Mouse (Mus musculus) heart, embryonic 14.5 days (tissue): ENCODE measurements at regions not wholly inside any gene's neighbourhood (a gene's known extent, or its start where the extent isn't known, plus 50 kb on each side); places are given as distances from the start of the nearest gene placed in this dataset.

Experiments used
- ATAC-seq: fragments of 200-750 bp; cut with Nextera tagmentation; 2 replicates; pipeline ENCODE4 v1.8.0; 2017; ENCODE audit warnings: low read depth, moderate TSS enrichment; ENCODE audit not compliant: insufficient number of reproducible peaks, insufficient read depth, low FRiP score
- H3K27ac ChIP-seq, 2 experiments: fragments of 200-500 bp in 1 of 2; fragments of 300-500 bp in 1 of 2; sonication (generic) in 1 of 2; replicated peaks in 1 of 2; 2 replicates each; pipeline ENCODE4 v1.5.1; 2012 to 2014; ENCODE audit warnings: low read depth in 2 of 2, low read length in 2 of 2, control low read depth in 1 of 2, mild to moderate bottlenecking in 1 of 2, mixed read lengths in 1 of 2; ENCODE audit not compliant: control insufficient read depth in 1 of 2, insufficient read depth in 1 of 2
- H3K27me3 ChIP-seq: fragments of 300-500 bp; sonication (generic); 2 replicates; pipeline ENCODE4 v1.6.1; 2014; ENCODE audit warnings: mild to moderate bottlenecking, low read length, control low read depth; ENCODE audit not compliant: control insufficient read depth, insufficient read depth
- H3K36me3 ChIP-seq: fragments of 300-500 bp; sonication (generic); 2 replicates; pipeline ENCODE4 v1.6.1; 2014; ENCODE audit warnings: mild to moderate bottlenecking, control low read depth, low read length, mixed read lengths; ENCODE audit not compliant: control insufficient read depth, insufficient read depth
- H3K4me1 ChIP-seq, 2 experiments: fragments of 200-500 bp in 1 of 2; fragments of 300-500 bp in 1 of 2; sonication (generic) in 1 of 2; 2 replicates each; pipeline ENCODE4 v1.6.1; 2012 to 2014; ENCODE audit warnings: low read length in 2 of 2, control low read depth in 1 of 2, mixed read lengths in 1 of 2; ENCODE audit not compliant: control insufficient read depth in 2 of 2, insufficient read depth in 2 of 2
- H3K4me2 ChIP-seq: fragments of 300-500 bp; sonication (generic); 2 replicates; pipeline ENCODE4 v1.6.1; 2014; ENCODE audit warnings: mild to moderate bottlenecking, low read length
- H3K4me3 ChIP-seq, 2 experiments: fragments of 200-500 bp in 1 of 2; fragments of 300-500 bp in 1 of 2; sonication (generic) in 1 of 2; 2 replicates each; pipeline ENCODE4 v1.5.1; 2012 to 2014; ENCODE audit warnings: low read length in 2 of 2, mild to moderate bottlenecking in 2 of 2, control low read depth in 1 of 2, low read depth in 1 of 2, moderate library complexity in 1 of 2; ENCODE audit not compliant: control insufficient read depth in 1 of 2, insufficient read depth in 1 of 2
- H3K9ac ChIP-seq: fragments of 300-500 bp; sonication (generic); 2 replicates; pipeline ENCODE4 v1.6.1; 2014; ENCODE audit warnings: mild to moderate bottlenecking, low read length
- H3K9me3 ChIP-seq: fragments of 300-500 bp; sonication (generic); 2 replicates; pipeline ENCODE4 v1.6.1; 2016; ENCODE audit warnings: low read length, control low read depth; ENCODE audit not compliant: control insufficient read depth
- WGBS: fragments of 180-500 bp; shearing (Covaris S2); extraction: QIAGEN DNeasy Blood & Tissue Kit; methylation state at CpG from one replicate; pipeline ENCODE4 v1.1.7; 2014; 5-methylcytosine and 5-hydroxymethylcytosine counted together

- ATAC-seq, result no peak
- Histone ChIP-seq H3K9ac (no peak overlapping the region), H3K4me1 (peaks cover 0 to 6% of the 10 kb centered on the region in 2 experiments; a peak in 1 of 4 replicates), H3K27me3 (peaks cover 91% of the 10 kb centered on the region), H3K9me3 (no peaks in the 10 kb centered on the region), H3K4me2 (no peak overlapping the region), H3K4me3 (no peak overlapping the region), H3K36me3 (no peaks in the 10 kb centered on the region), H3K27ac (no peak overlapping the region)
- 46% methylated on average over 5 of the region's 5 CpGs for WGBS
Observed at GRCm38 (mm10) chr13:94708786-94709185, 79.9 kb upstream of the Tbca start.

DNA sequence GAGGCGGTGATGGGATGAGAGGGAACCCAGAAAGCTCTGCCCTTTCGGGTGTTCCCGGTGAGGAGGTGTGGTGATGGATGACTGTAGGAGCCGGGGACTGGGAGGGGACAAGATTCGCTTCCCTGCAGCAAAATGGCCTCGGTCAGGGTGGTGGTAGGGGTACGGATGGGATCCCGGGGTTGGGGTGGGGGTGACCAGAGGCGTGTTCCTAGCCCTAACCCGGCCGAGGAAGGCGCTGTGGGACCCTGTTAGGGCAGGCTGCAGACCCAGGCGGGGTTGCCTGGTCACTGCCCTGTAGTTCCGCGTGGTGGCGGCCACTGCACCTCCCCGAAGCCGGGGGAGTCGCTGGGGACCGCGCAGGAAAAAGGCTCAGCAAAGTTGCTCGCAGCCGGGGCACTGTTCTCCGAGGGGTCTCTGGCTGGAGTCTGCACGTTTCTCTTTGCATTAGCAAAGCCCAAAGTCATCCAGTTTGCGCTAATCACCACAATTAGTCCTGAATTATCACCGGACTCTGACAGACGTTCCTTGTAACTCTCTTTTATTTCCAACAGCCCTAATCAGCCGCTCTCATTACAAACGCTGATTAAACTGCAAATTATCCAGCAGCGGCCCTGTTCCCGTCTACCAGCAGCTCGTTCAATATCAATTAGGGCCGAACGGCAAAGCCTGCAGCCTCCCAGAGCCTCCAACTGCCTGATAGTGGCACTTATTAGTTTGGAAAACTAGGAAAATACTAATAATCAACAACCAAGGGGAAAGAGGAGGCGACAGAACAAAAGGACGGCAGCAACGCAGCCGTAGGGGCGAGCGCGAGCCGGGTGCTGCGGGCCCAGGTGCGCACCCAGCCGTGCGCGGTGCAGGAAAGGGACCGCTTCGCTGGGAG lies 78.8 kb upstream of the Tbca start:
- peak overlapping the region; percentile 97 for H3K4me2 ChIP-seq
- peaks cover 86% of the 10 kb centered on the region for H3K27me3 ChIP-seq
- peak; percentile 50; the same call in 1 of the 2 replicates for ATAC-seq
- H3K9me3 ChIP-seq, result no peaks in the 10 kb centered on the region
- no peak overlapping the region for H3K27ac ChIP-seq
- peak overlapping the region; percentile 38 to 56 for H3K4me3 ChIP-seq
- WGBS, result 1% methylated on average over 50 of the region's 50 CpGs
- no peaks in the 10 kb centered on the region for H3K36me3 ChIP-seq
- H3K9ac ChIP-seq, result peak overlapping the region; percentile 71
- H3K4me1 ChIP-seq, result peaks cover 0 to 6% of the 10 kb centered on the region in 2 experiments; a peak in 1 of 4 replicates

DNA sequence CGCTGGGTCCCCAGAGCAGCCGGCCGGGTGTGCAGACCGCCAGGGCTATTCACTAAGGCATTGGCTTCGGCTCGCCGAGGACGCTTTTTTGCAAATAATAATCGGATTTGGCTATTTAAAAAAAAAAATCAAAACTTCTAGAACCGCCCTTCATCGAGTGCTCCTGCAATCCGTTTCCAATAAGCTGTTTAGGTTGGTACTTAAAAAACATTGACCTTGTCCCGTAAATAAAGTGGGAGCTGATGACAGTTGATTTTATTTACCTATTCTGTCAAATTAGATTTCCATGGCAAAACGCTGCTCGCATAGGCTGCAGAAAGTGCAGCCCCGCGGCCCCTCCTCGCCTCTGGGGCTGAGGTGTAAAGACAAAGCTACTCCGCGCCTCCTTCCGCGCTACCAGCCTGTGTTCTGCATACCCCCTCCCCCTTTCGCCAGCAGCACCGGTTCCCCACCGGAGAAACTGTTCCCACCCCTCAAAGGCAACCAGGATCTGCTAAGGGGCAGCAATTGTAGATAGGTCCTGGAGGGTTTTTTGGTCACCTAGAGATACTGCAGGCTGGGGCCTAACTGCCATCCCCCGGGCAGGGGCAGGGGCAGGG lies 78.0 kb upstream of the Tbca start:
- H3K4me1 ChIP-seq, result peaks cover 0 to 6% of the 10 kb centered on the region in 2 experiments; a peak in 1 of 4 replicates
- 3% methylated on average over 26 of the region's 26 CpGs for WGBS
- no peaks in the 10 kb centered on the region for H3K36me3 ChIP-seq
- H3K9me3 ChIP-seq, result no peaks in the 10 kb centered on the region
- peaks cover 79% of the 10 kb centered on the region for H3K27me3 ChIP-seq
- H3K4me2 ChIP-seq, result peak overlapping the region; percentile 97
- peak overlapping the region; percentile 71 for H3K9ac ChIP-seq
- H3K4me3 ChIP-seq, result peak overlapping the region; percentile 38 to 56
- no peak overlapping the region for H3K27ac ChIP-seq
- no peak for ATAC-seq

DNA sequence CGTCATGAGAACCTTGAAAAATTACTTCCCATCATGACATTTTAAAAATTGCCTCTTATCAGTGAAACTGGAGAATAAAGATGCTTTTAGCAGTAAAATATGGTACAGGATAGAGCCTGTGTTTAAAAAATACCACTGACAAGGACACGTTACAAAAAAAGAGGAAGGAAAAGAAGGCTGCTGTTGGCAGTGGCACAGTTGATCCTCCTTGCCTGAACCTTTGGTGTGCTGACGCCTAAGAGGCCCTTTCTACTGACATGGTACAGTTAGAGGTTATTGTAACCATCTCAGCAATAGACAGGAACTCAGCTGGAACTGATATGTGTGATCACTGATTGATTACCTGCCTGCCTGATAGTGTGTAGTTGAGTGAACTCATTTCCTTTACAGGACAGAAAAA lies 75.3 kb upstream of the Tbca start:
- H3K4me2 ChIP-seq, result no peak overlapping the region
- H3K36me3 ChIP-seq, result no peaks in the 10 kb centered on the region
- no peak overlapping the region for H3K9ac ChIP-seq
- no peaks in the 10 kb centered on the region for H3K9me3 ChIP-seq
- ATAC-seq, result no peak
- no peak overlapping the region for H3K27ac ChIP-seq
- peaks cover 54% of the 10 kb centered on the region for H3K27me3 ChIP-seq
- no peak overlapping the region for H3K4me3 ChIP-seq
- WGBS, result 60% methylated on average over 3 of the region's 3 CpGs
- H3K4me1 ChIP-seq, result peaks cover 0 to 6% of the 10 kb centered on the region in 2 experiments; a peak in 1 of 4 replicates

- no peaks in the 10 kb centered on the region for H3K27me3 ChIP-seq
- WGBS, result 68% methylated on average over 4 of the region's 4 CpGs
- H3K27ac ChIP-seq, result no peak overlapping the region
- no peak for ATAC-seq
- no peak overlapping the region for H3K4me2 ChIP-seq
- H3K9ac ChIP-seq, result no peak overlapping the region
- H3K9me3 ChIP-seq, result no peaks in the 10 kb centered on the region
- H3K4me1 ChIP-seq, result no peaks in the 10 kb centered on the region
- no peak overlapping the region for H3K4me3 ChIP-seq
- H3K36me3 ChIP-seq, result no peaks in the 10 kb centered on the region
Observed at GRCm38 (mm10) chr13:94721625-94722024, 67.1 kb upstream of the Tbca start.
